Mouse (Mus musculus) lung, postnatal 0 days (tissue): Measurements from ENCODE around the gene H2-M5.

Source experiments
- CTCF ChIP-seq: IDR thresholded peaks from 2 replicates; pipeline ENCODE4 v1.5.1; 2016; ENCODE audit warnings: antibody characterized with exemption, mild to moderate bottlenecking
- EP300 ChIP-seq: IDR thresholded peaks from 2 replicates; pipeline ENCODE4 v1.6.1; 2016; ENCODE audit warnings: antibody characterized with exemption, mild to moderate bottlenecking, control low read depth

DNA sequence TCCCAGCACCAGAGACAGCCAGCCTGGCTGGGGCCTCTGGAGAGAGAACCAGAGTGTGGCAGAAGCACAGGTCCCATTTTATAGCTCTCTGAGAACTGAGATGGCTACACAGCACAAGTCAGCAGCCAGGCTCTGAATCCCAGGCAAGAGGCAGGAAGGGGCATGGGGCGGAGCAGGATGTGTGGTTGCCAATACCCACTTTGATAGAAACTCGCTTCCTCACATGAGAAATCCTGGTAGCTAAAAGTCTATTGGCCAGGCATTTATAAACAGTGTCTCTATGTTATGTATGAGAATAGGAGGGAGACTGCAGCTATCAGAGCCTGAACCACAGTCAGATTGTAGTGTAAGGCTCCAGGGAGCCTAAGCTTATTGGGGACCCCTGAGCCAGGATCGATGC, 16.5 kb downstream of the H2-M5 start:
- TF ChIP-seq EP300 = no peak
- no peak for TF ChIP-seq CTCF
